Mouse (Mus musculus) lung, adult 2 months (tissue): ENCODE data around the gene Gm20894. TPM values are rescaled to one million over a fixed set of nuclear protein-coding genes. Genes with fewer than 3 reads are reported as not detected.
"Not testable (repeated sequence)": the region's sequence is repeated elsewhere in the genome, so short reads cannot be mapped to it uniquely, and the experiment has no call there.

Source experiments
- DNase-seq: peaks from one replicate; pipeline ENCODE4 v3.0.0; 2022
- H3K4me1 ChIP-seq: fragments of 200-500 bp; 2 replicates; pipeline ENCODE4 v1.6.1; 2011; ENCODE audit warnings: low read length; ENCODE audit not compliant: control insufficient read depth, insufficient read depth
- H3K4me3 ChIP-seq: fragments of 200-500 bp; replicated peaks from 2 replicates; pipeline ENCODE3; 2011; ENCODE audit warnings: low read depth, mild to moderate bottlenecking, control low read depth, low read length; ENCODE audit errors: extremely low read depth
- WGBS: fragments of 180-500 bp; shearing (Covaris S2); methylation state at CpG from one replicate; pipeline ENCODE4 v1.1.7; 2018; 5-methylcytosine and 5-hydroxymethylcytosine counted together
- polyA plus RNA-seq: library from polyadenylated mRNA; depleted of rRNA; stranded (reverse); fragments of >200 nt; gene quantifications from 2 replicates; pipeline ENCODE4 v1.2.3, GENCODE M21; 2012; rRNA removed

The Gm20894 gene
- polyA plus RNA-seq = not detected in 2 replicates

DNA sequence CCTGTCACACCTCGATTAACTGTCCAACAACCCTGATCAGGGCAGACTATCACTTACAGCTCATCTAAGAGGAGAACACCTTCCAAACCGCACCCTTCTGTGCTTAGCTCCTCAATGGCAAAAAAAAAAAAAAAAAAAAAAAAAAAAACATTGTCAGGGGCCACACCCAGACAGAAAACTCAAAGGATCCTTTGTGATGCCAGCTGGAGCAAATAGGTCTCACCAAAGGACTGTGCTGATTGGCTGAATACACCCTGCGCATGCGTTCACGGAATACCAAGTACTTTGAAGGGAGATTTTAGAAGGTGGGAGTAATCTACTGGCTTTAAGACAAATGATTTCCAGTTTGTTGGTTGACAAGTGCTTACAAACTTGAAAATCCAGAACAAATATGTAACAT, at the start of gene Gm20894:
Gene Gm20894 (minus strand): TSS at position 101 of the 400 bp plus-strand sequence.
- H3K4me3 ChIP-seq, DNase-seq, H3K4me1 ChIP-seq: not testable (repeated sequence)
- no CpG with 5 or more reads among the region's 5 CpGs for WGBS
